Mouse (Mus musculus) hindbrain, embryonic 14.5 days (tissue): ENCODE results near the gene Kcnj15. TPM values are rescaled to one million over a fixed set of nuclear protein-coding genes. Genes with fewer than 3 reads are reported as not detected.

Source experiments
- ATAC-seq: fragments of 200-750 bp; cut with Nextera tagmentation; 2 replicates; pipeline ENCODE4 v1.8.0; 2017; ENCODE audit warnings: moderate number of reproducible peaks, mild to moderate bottlenecking, moderate TSS enrichment, moderate library complexity; ENCODE audit not compliant: low FRiP score
- DNase-seq: peaks from one replicate; pipeline ENCODE4 v3.0.0-alpha.2; 2015; ENCODE audit warnings: low spot score
- H3K27ac ChIP-seq: fragments of 300-500 bp; sonication (generic); 2 replicates; pipeline ENCODE4 v1.5.1; 2014; ENCODE audit warnings: mild to moderate bottlenecking, moderate library complexity
- H3K27me3 ChIP-seq: fragments of 300-500 bp; sonication (generic); 2 replicates; pipeline ENCODE4 v1.6.1; 2014; ENCODE audit warnings: mild to moderate bottlenecking, low read length, mixed read lengths; ENCODE audit not compliant: control insufficient read depth, insufficient read depth
- H3K36me3 ChIP-seq: fragments of 300-500 bp; sonication (generic); replicated peaks from 2 replicates; pipeline ENCODE4 v1.6.1; 2014; ENCODE audit not compliant: control insufficient read depth, insufficient read depth
- H3K4me1 ChIP-seq: fragments of 300-500 bp; sonication (generic); replicated peaks from 2 replicates; pipeline ENCODE4 v1.6.1; 2014; ENCODE audit warnings: antibody characterized with exemption, low read length, mixed read lengths; ENCODE audit not compliant: control insufficient read depth, insufficient read depth
- H3K4me2 ChIP-seq: fragments of 300-500 bp; sonication (generic); replicated peaks from 2 replicates; pipeline ENCODE4 v1.6.1; 2014; ENCODE audit warnings: mild to moderate bottlenecking, moderate library complexity
- H3K4me3 ChIP-seq: fragments of 300-500 bp; sonication (generic); replicated peaks from 2 replicates; pipeline ENCODE4 v1.5.1; 2014; ENCODE audit warnings: mild to moderate bottlenecking, low read length
- H3K9ac ChIP-seq: fragments of 300-500 bp; sonication (generic); 2 replicates; pipeline ENCODE4 v1.6.1; 2014
- H3K9me3 ChIP-seq: fragments of 300-500 bp; sonication (generic); 2 replicates; pipeline ENCODE4 v1.6.1; 2016; ENCODE audit warnings: low read length; ENCODE audit not compliant: control insufficient read depth
- WGBS: fragments of 180-500 bp; shearing (Covaris S2); extraction: QIAGEN DNeasy Blood & Tissue Kit; methylation state at CpG from one replicate; pipeline ENCODE4 v1.1.7; 2014; 5-methylcytosine and 5-hydroxymethylcytosine counted together
- polyA plus RNA-seq: library from polyadenylated mRNA; unstranded; fragments of >200 nt; fragmentation: Nextera tagmentation; extraction: Ambion mirVana; gene quantifications from 2 replicates; pipeline ENCODE4 v1.2.1, GENCODE M21; 2014

Kcnj15 gene
- polyA plus RNA-seq, 1 experiment from 2014 or later: 0.19 TPM

DNA sequence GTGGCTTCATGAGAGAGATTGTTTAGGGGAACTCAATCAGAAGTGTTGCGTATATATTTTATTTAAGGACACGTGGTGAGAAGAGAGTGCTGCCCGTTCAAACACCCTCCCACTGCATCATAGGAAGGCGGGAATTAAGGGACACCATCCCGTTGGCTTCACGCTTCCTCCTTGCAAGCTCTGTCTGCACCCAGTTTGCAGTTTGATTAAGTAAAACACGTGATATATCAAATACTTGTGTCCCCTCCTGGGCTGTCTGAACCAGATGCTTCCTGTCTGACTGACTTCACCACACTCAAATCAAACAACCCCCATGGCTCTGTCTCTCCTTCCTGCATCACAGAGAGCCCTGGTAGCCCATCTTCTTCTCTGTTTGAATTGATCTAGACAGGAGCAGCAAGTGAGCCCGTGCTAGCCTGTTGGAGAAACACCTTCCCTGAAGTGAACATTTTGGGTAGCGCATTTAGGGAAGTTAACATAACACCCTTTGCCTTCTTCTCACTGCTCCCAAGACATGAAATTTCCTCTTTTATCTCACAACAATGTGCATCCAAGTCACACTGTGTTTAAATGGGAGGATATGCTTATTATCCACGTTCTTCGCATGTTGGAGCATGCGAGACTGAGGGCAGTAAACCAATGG lies 26.8 kb downstream of the Kcnj15 start:
- Histone ChIP-seq H3K4me3 (no peak overlapping the region), H3K27me3 (no peaks in the 10 kb centered on the region), H3K9me3 (no peaks in the 10 kb centered on the region), H3K4me2 (no peak overlapping the region), H3K4me1 (no peaks in the 10 kb centered on the region), H3K9ac (no peak overlapping the region), H3K36me3 (no peaks in the 10 kb centered on the region), H3K27ac (no peak overlapping the region)
- ATAC-seq (no peak), DNase-seq (no peak)
- 84% methylated on average over 12 of the region's 12 CpGs for WGBS

DNA sequence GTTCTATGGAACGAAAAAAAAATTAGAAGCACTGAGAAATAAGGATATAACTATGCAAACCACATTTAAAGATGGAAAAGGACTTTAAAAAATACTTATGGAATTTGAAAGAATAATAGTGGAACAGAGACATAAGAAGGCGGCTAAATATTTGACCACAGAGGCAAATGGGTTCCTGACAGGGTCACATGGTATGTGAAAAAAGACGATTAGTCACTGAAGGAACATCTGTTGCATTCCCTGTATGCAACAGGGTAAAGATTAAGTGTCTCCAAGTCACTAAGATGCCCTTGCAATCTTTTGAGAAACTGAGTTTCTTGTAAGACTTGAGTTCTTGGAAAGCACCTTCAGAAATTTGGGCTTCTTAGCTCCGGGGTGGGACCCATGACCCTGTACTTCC lies 27.7 kb downstream of the Kcnj15 start:
- WGBS: 89% methylated on average over 4 of the region's 4 CpGs

DNA sequence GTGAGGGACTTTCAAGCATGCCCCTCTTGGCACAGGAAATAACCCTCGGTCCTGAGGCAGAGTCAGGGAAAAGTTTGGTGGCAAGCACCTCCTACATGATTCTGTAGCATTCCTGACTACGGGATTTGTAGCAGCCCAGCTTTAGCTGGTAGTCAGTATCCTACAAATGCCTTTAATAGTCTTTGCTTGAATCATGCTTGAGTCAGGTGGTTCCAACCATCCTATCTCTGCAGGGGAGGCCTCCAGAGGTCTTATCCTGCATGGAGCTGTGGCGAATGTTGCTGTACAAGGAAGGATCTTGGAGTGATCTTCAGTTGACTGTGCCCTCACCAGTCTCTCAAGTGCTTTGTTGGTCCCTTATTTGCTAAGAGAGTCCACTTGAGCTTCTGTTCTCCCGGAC lies 28.4 kb downstream of the Kcnj15 start:
- no peaks in the 10 kb centered on the region for H3K9me3 ChIP-seq
- no peaks in the 10 kb centered on the region for H3K27me3 ChIP-seq
- no peak overlapping the region for H3K27ac ChIP-seq
- H3K36me3 ChIP-seq: no peaks in the 10 kb centered on the region
- DNase-seq: no peak
- WGBS: 92% methylated on average over 4 of the region's 4 CpGs
- H3K4me1 ChIP-seq: no peaks in the 10 kb centered on the region
- no peak overlapping the region for H3K4me3 ChIP-seq
- no peak overlapping the region for H3K9ac ChIP-seq
- ATAC-seq: no peak
- no peak overlapping the region for H3K4me2 ChIP-seq

More for the DNA sequence above, 27.7 kb downstream of the Kcnj15 start:
- no peak for ATAC-seq
- Histone ChIP-seq H3K9ac (no peak overlapping the region), H3K9me3 (no peaks in the 10 kb centered on the region), H3K4me2 (no peak overlapping the region), H3K4me3 (no peak overlapping the region), H3K36me3 (no peaks in the 10 kb centered on the region), H3K27me3 (no peaks in the 10 kb centered on the region), H3K4me1 (no peaks in the 10 kb centered on the region), H3K27ac (no peak overlapping the region)
- DNase-seq: no peak

DNA sequence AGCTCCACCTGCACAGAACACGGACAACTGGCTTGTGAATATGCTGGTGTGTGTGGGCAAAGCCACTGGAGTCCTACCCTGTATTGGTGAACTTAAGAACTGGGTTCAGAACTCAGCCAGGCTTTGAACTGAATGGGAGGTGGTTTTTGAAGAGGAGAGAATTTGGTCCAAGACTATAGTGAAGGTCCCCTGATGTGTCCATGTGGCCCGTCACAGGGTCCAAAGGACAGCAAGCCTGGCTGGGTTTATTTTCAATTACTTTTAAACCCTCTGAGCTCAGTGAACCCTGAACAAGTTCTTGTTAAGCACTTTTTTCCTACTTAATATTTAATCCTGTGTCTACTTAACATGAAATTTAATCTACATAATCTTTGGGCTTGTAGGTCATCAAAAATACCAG lies 30.3 kb downstream of the Kcnj15 start:
- no peak for DNase-seq

DNA sequence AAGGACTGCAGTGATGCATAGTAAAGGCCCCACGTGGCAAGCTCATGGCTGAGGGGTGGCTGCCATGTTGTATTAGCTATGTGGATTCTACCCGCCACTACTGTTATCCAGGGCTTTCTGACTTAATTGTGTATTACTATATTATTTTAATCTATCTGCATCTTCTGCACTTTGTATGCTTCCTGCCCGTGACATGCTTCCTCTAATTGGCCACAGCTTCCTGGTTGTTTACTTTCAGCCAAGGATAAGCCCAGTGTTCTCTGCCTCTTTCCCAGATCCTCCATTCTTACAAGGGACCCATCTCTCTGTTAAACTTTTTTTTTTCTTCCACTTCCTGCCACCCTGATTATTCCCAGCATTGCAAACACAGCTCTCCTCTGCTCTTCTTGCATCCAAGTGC lies 32.0 kb downstream of the Kcnj15 start:
- no peak overlapping the region for H3K27ac ChIP-seq
- H3K27me3 ChIP-seq: no peaks in the 10 kb centered on the region
- H3K9me3 ChIP-seq: no peaks in the 10 kb centered on the region
- no peak overlapping the region for H3K9ac ChIP-seq
- H3K36me3 ChIP-seq: no peaks in the 10 kb centered on the region
- 76% methylated on average over 3 of the region's 3 CpGs for WGBS
- DNase-seq (no peak), ATAC-seq (no peak)
- no peak overlapping the region for H3K4me3 ChIP-seq
- no peaks in the 10 kb centered on the region for H3K4me1 ChIP-seq
- no peak overlapping the region for H3K4me2 ChIP-seq

More for the DNA sequence above, 30.3 kb downstream of the Kcnj15 start:
- H3K4me2 ChIP-seq: no peak overlapping the region
- no peak for ATAC-seq
- 91% methylated on average over 2 of the region's 2 CpGs for WGBS
- no peaks in the 10 kb centered on the region for H3K4me1 ChIP-seq
- H3K36me3 ChIP-seq: no peaks in the 10 kb centered on the region
- H3K9ac ChIP-seq: no peak overlapping the region
- H3K27me3 ChIP-seq: no peaks in the 10 kb centered on the region
- H3K9me3 ChIP-seq: no peaks in the 10 kb centered on the region
- no peak overlapping the region for H3K4me3 ChIP-seq
- no peak overlapping the region for H3K27ac ChIP-seq

DNA sequence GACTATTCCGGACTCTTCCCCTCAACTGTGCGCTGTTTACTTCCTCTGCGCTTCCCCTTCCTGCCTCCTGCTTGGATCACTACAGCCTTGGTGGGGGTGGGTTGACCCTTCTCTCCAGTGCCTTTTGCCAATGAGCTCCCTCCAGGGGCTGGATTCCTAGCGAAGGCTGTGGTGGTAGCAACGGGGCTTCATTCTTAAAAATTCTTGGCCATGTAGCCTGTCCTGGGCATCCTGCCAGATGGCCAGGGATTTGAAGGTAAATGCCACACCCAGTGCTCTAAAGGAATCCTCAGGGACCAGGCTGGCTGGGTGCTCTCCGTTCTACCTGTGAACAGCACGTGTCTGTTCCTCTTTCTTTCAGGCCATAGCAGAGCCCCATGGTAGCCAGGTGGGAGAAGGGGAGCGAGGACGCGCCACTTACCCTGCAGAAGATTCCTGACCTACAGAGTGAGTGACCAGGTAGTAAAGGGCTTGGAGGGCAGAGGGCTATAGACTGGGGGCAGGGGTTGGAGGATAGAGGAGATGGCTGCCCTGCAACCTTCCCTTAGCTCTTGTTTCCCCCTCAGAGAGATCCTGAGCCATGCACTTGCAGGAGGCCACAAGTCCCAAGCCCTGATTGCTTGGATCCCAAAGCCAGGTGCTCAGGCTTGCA lies 34.2 kb downstream of the Kcnj15 start:
- Histone ChIP-seq H3K27ac (no peak overlapping the region), H3K4me3 (no peak overlapping the region), H3K27me3 (no peaks in the 10 kb centered on the region), H3K9me3 (no peaks in the 10 kb centered on the region), H3K36me3 (no peaks in the 10 kb centered on the region), H3K4me2 (no peak overlapping the region), H3K4me1 (no peaks in the 10 kb centered on the region), H3K9ac (no peak overlapping the region)
- DNase-seq (no peak), ATAC-seq (no peak)
- WGBS: 70% methylated on average over 10 of the region's 10 CpGs

DNA sequence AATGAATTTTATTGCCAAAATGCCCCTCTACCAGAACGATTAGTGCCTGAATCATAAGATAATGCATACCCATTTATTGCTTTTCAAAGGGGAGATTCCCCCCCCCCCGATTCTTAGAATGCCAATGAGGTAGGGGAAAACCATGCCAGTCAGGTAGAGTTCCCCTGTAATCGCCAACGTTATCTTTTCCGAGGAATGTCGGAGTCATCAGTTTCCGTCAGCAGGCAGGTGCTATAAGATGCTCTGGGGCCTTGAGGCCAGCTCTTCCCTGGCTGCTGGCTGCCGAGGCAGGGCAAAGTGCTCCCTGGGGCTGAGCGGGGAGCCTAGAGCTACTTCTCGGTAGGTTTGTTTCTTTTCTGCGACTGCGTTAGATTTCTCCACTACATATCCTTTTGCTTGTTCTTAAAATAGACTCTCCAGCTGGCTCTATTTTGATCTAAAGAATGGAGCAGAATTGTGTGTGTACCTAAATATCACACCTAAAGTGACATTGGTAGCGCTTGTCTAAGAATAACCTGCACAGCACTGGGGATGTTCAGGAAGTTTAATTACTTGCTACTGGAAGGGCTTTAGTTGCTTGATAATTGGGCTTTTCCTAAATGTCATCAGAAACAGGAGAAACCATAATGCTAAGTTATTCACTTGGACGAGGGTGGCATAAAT lies 35.6 kb downstream of the Kcnj15 start:
- Histone ChIP-seq H3K4me1 (no peaks in the 10 kb centered on the region), H3K36me3 (no peaks in the 10 kb centered on the region), H3K9me3 (no peaks in the 10 kb centered on the region), H3K4me3 (no peak overlapping the region), H3K4me2 (no peak overlapping the region), H3K27ac (no peak overlapping the region), H3K27me3 (no peaks in the 10 kb centered on the region), H3K9ac (no peak overlapping the region)
- WGBS: 81% methylated on average over 14 of the region's 14 CpGs
- no peak for DNase-seq
- no peak for ATAC-seq

DNA sequence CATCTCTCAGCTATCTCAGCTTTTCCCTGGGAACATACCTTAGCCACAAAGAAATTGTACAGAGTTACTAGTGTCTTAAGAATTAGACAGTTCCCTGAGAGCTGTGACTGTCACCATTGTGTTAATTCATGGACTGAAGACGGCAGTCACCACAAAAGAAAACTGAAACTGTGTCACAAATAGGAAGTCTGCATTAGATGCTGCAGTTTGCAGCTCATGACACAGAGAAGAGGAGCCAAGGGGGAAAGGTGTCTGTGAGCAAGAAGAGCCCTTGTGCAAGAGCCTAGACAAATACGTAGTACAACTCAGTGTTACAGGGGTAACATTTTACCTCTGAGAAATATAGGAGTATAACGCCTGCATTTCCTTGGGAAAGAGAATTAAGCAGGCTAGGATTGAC lies 40.3 kb downstream of the Kcnj15 start:
- H3K4me3 ChIP-seq: no peak overlapping the region

DNA sequence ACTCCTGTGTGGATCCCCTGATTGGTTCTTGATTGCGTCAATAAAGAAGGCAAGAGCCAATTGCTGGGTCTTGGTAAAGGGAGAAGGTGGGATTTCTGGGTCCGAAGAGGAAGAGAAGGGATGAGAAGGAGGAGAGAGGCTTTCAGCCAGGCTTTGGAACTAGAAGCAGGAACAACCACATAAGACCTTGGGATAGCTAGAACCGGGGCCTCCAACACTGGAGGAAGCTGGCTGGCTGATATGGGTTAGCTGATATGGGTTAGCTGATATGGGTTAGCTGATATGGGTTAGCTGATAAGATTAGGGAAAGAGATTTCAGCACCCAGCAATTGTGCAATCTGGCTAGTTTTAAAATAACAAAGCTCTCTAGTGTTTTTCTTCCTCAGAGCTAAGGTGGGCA lies 44.3 kb downstream of the Kcnj15 start:
- 90% methylated on average over 3 of the region's 3 CpGs for WGBS

More for the DNA sequence above, 40.3 kb downstream of the Kcnj15 start:
- no peak for DNase-seq
- H3K4me1 ChIP-seq: no peaks in the 10 kb centered on the region
- H3K9me3 ChIP-seq: no peaks in the 10 kb centered on the region
- H3K9ac ChIP-seq: no peak overlapping the region
- WGBS: 66% methylated on average over 3 of the region's 3 CpGs
- H3K27ac ChIP-seq: no peak overlapping the region
- no peaks in the 10 kb centered on the region for H3K27me3 ChIP-seq
- no peak overlapping the region for H3K4me2 ChIP-seq
- no peak for ATAC-seq
- H3K36me3 ChIP-seq: no peaks in the 10 kb centered on the region

More for the DNA sequence above, 44.3 kb downstream of the Kcnj15 start:
- Histone ChIP-seq H3K4me1 (no peaks in the 10 kb centered on the region), H3K9me3 (no peaks in the 10 kb centered on the region), H3K27ac (no peak overlapping the region), H3K9ac (no peak overlapping the region), H3K4me2 (no peak overlapping the region), H3K27me3 (no peaks in the 10 kb centered on the region), H3K36me3 (no peaks in the 10 kb centered on the region), H3K4me3 (no peak overlapping the region)
- ATAC-seq (no peak), DNase-seq (no peak)
